Mouse (Mus musculus): ENCODE results near the gene Rhoj.
"Not testable (repeated sequence)": the region's sequence is repeated elsewhere in the genome, so short reads cannot be mapped to it uniquely, and the experiment has no call there.

Rhoj gene

DNA sequence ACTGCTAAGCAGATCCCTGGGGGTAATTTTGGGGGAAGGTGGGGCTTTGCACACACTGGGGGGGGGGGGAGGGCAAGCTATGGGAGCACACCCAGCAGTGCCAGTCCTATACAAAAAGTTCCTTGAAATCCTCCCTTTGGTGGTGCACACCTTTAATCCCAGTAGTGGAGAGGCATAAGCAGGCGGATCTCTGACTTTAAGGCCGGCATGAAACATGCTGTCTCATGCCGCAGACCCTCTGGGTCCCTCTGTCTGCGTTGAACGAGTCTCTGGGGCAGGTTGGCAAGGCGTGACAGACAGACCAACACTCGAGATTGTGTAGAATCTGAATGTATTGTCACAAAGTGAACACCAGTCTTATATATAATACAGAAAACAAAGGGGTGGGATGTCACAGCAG, 40.4 kb downstream of the Rhoj start:
- ATAC-seq (ENCODE audit: insufficient number of reproducible peaks, low FRiP score, low TSS enrichment): no peak

DNA sequence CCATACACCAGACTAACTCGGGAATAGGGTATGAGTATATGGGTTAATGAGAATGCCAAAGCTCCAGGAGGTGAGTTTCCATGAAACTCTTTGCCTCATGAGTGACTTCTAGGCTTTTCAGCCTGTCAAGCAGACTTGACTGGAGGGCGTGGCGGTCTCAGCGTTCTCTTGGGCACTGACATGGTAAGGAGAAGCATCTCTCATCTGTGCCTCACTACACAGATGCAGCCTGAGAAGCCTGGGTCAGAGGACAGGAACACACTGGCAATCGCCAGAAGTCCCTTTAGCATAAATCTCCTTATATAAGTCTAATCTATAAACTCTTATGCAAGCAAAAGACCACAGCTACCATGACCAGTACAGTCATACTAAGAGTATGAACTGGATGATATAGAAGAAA, 41.4 kb downstream of the Rhoj start:
- not testable (repeated sequence) for ATAC-seq (ENCODE audit: insufficient number of reproducible peaks, low FRiP score, low TSS enrichment)

DNA sequence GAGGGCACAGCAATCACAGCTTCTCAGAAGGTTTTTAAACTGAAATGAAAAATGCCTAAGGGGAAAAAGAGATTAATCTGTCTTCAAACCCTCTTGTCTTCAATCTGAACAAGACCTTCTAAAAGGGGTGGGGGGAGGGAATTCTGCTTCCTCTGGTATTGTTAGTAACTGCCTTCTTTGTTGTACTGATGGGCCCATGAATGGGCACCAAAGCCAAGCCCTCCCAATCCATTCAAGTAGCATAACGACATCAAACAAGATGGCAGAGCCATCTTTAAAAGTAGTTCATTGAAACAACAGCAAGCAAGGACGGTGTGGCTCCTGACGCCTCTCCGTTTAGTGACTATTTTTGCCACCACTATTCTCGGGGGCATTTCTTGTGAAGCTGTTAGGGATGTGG, 42.6 kb downstream of the Rhoj start:
- ATAC-seq (ENCODE audit: insufficient number of reproducible peaks, low FRiP score, low TSS enrichment): no peak

DNA sequence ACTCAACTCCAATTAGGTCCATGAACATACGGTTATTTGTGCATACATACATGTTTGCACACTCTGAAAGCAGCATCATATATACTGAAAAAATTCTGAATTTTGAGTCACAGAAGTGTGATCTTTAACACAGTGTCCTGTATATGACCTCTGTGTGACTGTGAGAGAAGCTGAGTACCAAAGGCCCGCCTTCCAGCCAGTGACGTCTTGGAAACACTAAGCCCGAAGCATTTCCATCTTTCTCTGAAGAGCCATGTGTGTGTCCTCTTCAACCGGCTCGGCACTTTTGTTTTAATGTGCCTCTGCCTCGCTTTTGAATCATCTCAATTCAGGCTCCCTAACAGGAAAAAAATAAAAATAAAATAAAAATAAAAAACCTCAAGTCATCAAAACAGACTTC, 43.7 kb downstream of the Rhoj start:
- ATAC-seq (ENCODE audit: insufficient number of reproducible peaks, low FRiP score, low TSS enrichment): no peak

DNA sequence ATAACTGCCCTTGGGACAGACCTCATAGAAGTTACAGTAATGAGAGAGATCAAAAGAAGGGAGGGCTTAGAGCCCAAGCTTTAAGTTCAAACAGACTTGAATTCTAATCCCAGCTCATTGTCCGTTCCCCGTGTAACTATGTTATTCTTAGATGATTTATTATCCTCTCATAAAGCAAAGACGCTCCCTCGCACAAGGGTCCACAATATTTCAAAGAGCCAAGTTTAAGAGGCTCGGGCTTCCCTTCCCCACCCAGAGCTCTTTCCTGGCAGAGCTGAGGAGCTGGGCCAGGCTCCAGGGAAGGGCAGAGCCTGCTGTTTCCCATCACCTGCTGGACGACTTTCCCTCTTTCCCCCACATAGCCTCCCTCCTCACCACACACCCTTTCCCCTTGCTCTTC, 44.3 kb downstream of the Rhoj start:
- no peak for ATAC-seq (ENCODE audit: insufficient number of reproducible peaks, low FRiP score, low TSS enrichment)

DNA sequence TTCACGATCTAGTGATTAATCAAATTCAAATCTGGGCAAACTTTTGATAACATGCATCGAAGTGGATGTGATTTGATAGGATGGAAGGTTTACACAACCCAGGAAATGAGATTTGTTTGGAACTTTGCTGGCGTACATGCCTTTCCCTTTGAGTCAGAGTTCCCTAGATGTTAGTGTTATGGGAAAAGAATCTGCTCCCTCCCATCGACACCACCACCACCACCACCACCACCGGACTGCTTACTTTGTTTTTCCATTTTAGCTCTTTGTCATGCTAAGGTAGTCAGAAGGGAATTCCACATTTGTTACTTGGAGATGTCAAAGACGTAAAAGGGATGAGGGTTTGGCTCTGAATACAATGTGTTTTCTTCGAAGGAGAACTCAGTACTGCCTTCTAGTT, 46.2 kb downstream of the Rhoj start:
- no peak for ATAC-seq (ENCODE audit: insufficient number of reproducible peaks, low FRiP score, low TSS enrichment)

DNA sequence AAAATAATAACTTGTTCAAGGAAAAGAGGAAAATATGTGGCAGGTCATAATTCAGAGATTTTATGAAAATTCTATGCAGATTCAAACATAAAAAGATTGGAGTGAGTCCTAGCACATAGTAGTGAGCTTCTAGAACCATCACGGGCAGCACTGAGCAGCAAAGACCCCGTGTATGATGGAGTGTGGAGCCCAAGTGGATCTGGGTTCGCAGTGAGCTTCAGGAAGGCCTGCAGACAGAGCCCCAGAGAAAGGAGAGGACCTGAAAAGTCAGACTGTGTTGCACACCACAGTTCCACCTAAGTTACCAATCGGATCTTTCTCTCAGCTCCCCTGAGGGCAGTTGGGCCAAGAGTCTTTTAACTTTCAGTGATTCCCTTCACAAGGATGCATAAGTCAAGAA, 49.7 kb downstream of the Rhoj start:
- no peak for ATAC-seq (ENCODE audit: insufficient number of reproducible peaks, low FRiP score, low TSS enrichment)

DNA sequence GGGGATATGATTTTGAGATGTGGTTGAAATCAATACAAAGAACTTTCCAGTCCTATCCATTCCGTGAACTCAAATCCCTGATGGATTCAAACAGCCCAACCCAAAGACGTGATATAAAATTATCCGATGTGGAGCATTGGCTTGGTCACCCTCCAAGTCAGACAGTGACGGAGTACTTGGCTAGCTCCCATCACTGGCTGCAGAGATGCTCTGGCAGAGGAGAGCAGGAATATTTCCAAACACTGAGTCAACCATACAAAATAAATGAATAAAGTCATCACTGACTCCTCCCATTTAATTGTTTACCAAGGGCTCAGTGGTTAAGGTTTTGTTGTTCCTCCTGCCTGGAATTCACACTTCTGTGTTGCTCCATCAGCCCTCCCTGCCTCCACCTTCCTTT, 50.6 kb downstream of the Rhoj start:
- 0 out of 2 replicates have a peak, but pooled peaks have one; percentile 20 for ATAC-seq (ENCODE audit: insufficient number of reproducible peaks, low FRiP score, low TSS enrichment)

DNA sequence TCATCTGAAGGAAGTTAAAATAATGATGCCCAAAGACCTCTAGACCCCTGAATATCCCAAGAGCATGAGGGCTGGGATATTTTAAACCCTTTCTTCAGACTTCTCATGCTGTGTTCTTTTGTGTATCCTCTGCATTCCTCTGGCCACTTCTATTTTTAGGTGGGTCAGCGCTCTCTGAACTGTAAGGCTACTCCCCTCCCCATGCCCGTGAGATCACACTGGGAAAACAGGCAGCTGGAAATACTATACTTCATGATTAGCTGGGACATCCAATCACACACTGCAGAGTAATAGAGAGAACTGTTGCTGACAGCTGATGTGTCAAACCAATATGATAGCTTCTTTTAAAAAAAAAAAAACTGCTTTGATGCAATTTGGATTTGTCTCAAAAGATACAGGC, 51.4 kb downstream of the Rhoj start:
- ATAC-seq (ENCODE audit: insufficient number of reproducible peaks, low FRiP score, low TSS enrichment): no peak

DNA sequence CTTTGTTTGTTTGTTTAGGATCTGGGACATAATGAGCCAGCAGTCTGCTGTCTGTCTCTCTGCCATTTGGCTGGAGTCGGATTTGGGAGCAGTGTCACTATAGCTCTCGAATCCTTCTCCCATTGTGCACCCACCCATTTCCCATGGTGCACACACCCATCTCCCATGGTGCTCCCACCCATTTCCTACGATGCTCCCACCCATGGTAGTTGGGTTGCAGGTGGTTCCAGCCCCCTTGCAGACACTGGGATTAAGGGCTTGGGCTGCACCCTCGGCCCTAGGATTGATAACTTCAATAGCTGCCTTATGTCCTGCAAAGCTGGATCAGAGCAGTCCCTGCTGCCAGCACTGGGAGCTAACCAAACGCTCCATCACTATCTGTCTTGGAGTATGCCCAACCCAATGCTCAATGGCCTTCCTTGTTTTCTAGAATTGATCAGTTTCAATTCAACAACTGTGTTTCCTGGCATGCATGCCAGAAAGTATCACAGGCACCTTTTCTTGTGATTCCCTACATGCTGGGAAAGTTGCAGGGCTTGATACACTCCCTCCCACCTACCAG, 51.9 kb downstream of the Rhoj start:
- ATAC-seq (ENCODE audit: insufficient number of reproducible peaks, low FRiP score, low TSS enrichment): no peak

DNA sequence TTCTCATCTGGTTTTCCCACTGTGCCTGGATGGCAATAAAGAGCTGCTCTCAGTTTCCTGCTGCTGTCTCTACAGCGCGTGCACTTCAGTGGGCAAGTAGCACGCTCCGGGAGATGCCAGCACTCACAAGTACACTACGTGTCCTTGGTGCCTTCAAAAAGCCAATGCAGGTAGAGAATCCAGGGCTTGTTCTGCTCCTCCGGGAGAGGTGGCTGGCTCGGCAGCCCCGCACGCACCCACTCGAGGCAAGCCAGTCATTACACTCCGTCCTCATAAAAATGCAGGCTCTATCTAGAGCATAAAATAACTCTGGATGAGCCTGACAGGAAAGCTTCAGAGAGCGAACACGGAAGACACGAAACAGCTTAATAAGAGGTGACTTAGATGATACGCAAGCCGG, 54.3 kb downstream of the Rhoj start:
- ATAC-seq (ENCODE audit: insufficient number of reproducible peaks, low FRiP score, low TSS enrichment): no peak

DNA sequence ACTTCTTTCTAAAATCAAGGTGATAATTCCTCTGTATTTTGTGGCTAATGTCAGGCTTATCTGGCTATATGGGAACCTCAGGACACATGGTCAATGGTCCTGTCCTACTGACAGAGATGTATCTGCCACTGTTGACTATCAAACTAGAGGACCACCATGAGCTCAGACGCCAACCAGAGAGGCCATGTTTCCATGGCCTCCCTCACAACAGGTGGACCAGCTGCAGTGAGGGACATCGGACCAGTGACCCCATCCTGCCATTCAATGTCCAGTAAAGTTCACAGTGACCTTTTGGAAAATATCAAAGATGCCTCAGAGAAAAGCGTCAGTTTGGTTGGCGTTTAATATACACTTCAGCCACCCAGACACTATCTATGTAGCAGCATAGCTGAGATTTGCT, 56.3 kb downstream of the Rhoj start:
- no peak for ATAC-seq (ENCODE audit: insufficient number of reproducible peaks, low FRiP score, low TSS enrichment)

DNA sequence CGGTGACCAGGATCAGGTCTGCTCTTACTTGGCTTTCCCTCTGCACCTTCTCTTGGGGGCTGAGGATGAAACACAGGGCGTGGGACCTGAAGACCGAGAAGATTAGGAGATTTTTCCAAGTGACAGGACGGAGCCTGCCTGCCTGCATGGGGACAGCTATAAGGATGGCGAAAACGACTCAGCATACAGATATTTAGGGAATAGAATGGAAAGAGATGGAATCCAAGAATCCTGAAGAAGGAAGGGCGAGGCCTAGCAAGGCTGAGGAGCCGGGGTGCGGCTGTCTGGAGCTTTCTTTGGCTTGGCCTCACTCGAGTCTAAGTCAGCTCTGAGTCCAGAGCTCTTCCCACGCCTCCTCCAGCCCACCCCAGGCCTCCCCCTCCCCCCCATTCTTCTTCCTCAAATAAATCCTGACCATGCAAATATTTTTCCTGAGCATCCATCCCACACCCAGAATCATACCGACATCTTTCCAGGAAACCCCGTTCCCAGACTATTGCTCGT, 57.6 kb downstream of the Rhoj start:
- no peak for ATAC-seq (ENCODE audit: insufficient number of reproducible peaks, low FRiP score, low TSS enrichment)

DNA sequence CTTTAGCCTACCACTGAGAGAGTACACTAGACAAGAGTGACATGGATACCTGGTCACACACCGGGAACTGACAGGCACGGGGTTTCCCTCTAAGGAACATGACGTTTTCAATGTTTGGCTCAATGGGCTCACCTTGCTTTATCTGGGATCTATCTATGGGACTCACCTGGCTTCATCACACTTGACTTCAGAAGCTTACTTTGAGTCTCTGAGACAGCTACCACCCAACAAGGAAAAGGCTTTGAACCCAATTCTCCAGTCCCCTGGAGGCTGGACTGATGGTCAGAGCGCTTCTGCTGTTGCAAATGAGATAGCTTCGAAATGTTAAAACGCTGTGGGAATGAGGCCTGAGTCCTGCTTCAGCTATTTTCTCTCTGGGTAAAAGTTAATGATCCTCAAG, 59.2 kb downstream of the Rhoj start:
- ATAC-seq (ENCODE audit: insufficient number of reproducible peaks, low FRiP score, low TSS enrichment): no peak

DNA sequence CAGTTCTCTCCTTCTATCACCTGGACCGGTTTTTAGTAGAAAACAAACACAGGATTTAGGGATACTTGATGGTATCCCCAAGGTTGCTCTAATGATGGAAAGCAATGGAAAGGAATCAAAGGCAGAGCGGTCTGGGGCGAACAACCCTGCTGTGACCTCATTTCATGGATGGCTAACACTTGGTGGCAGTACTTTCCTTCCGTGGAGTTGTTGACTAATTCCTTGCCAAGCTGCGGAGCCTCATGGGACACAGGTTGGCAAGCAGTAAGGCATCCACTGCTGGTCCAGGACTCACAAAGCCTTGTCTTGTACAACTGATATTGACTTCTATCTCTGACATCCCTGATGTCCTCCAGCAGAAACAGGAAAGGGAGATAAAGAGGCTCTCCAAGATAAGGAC, 60.4 kb downstream of the Rhoj start:
- peak; percentile 56 for ATAC-seq (ENCODE audit: insufficient number of reproducible peaks, low FRiP score, low TSS enrichment)

DNA sequence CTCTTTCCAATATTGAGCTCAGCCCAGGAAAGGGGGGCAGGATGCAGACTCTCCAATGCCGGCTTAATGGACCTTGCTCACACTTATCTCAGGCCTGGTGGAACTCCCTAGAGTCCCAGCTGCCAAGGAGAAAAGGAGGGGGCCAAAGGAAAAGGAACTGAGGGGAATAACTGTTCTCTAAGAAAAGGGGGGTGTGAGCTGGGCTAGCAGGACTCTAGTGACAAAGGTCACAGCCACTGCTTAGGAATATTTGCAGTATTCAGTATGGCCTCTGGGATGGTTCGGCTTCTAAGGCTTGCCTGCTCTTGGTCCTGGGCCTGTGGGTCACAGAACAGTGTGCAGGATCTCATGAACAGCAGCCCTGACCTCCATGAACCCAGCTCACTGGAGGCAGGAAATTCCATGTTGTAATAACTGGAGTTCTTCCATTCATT, 61.3 kb downstream of the Rhoj start:
- no peak for ATAC-seq (ENCODE audit: insufficient number of reproducible peaks, low FRiP score, low TSS enrichment)

DNA sequence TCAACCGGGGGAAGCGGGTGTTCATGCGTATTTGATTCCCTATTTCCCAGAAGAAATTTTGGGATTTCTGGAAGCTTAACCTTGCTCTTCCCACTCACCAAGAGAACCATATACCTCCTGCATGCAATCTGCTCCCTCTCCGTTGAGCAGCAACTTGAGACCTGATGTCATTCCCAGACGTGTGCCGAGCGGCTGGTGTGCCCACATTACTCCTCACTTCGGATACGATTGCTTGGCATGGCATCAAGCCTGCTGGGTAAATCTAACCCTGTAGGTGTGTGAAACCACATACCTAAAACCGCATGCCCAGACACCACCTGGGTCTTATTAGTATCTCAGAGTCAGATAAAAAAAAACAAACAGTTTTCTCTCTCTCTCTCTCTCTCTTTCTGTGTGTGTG, 66.3 kb downstream of the Rhoj start:
- no peak for ATAC-seq (ENCODE audit: insufficient number of reproducible peaks, low FRiP score, low TSS enrichment)

DNA sequence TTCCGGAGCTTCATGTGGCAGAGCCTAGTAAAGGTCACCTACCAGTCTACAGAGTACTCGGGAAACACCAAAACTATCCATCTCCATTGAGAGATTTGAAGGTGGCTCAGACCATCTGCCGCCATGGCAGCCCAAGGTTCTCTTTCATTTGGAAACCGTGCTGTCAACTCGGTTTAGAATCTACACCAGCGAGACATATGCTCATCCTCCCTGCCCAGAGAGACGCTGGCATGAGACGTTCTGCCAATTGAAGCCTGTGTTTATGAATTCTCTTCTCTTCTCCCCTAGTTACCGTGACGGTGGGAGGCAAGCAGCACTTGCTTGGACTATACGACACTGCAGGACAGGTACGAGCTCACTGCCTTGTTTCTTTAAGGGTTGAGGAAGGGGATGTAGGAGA, 66.9 kb downstream of the Rhoj start:
- ATAC-seq (ENCODE audit: insufficient number of reproducible peaks, low FRiP score, low TSS enrichment): peak; percentile 92

DNA sequence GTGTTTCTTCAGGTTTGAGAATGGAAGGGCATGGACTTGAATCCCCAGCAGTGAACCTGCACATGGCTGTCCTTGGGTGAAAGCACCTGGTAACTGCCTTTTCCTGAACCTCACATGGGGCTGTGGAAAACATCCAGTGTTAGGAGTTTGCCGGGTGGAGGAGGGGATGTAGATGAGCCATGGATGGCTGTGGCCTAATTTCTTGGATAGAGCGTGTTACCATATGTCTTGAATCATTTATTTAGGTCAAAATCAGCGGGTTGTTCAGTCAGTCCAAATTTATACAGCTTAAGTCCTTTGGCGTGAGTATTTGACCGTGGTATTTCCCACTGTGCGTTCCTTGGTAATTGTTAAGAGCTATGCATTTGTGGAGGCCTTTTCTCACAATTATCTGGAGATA, 68.0 kb downstream of the Rhoj start:
- ATAC-seq (ENCODE audit: insufficient number of reproducible peaks, low FRiP score, low TSS enrichment): peak; percentile 92

DNA sequence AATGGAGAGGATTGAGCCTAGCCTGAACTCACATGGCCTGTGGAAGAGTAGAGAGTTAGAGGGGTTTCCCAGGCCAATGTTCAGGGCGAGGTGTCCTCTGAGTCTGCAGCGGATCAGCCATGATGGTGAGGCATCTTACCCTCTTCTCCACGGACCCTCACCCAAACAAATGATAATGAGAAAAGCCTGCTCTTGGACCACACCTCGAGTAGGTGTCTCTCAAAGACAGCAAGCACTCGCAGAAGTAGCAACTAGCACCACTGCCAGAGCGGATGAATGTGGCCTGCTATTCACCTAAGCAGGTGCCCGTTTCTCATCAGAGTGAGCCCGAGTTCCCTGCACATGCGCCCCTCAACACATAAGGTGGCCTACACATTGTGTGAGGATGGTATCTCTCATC, 78.6 kb downstream of the Rhoj start:
- no peak for ATAC-seq (ENCODE audit: insufficient number of reproducible peaks, low FRiP score, low TSS enrichment)

DNA sequence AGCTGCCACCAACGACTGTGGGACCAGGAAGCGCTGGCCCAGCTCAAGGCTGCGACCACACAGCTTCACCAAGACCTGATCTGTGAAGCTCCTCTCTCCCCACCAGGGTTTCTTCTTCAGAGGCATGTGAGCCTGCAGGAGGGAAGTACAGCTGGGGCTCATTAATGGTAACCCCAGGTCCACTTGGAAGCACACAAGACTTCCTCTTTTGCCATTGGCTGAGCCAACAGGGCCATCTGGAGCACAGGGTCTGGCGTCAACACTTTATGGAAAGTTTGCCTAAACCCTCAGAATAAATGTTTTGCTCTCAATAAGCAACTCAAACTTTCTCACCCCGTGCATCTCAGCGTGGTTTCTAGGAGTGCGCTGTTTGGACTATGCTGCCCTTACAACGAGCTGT, 79.0 kb downstream of the Rhoj start:
- ATAC-seq (ENCODE audit: insufficient number of reproducible peaks, low FRiP score, low TSS enrichment): no peak

DNA sequence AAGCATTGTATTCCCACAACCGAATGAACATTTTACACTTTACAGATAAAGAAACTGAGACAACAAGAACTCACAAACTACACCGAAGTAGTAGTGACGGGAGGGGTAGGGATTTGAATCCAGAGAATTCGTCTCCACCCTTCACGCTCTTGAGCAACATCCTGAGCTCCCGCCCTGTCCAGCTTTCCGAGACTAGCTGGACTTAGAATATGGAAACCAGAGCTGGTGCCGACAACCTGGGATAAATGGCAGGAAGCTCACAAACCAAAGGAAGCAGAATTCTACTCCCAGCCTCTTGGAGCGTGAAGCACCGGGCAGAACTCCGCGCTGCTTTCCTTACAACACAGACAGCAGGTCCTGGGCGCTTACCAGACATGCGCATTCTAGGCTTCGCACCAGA, 79.7 kb downstream of the Rhoj start:
- no peak for ATAC-seq (ENCODE audit: insufficient number of reproducible peaks, low FRiP score, low TSS enrichment)

DNA sequence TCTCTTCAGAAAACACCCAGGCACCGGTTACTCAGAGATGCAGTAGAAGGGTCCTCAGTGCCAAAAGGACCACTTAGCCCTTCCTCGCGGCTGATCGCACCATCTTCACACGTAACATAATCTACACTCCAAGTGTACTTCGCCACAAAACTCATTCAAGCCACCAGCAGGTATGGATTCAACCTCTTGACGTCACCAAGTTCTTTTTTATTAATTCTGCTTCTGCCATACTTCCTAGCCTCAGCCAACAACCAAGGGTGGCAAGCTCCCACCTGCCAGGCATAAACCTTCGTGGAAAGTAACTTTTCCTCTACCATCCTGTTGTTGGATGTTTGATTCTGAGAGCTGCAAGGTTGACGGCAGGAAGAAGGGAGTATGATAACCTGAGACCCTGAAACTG, 80.4 kb downstream of the Rhoj start:
- no peak for ATAC-seq (ENCODE audit: insufficient number of reproducible peaks, low FRiP score, low TSS enrichment)

Measured in cerebellum, adult (tissue).